Mouse (Mus musculus) T-helper 17 cell (primary cell): ENCODE results near the gene Gm21663.
"Not testable (repeated sequence)": the region's sequence is repeated elsewhere in the genome, so short reads cannot be mapped to it uniquely, and the experiment has no call there.

Experiments
- in situ Hi-C, 2 experiments: fragments of 300-600 bp; cut with MboI, MseI; formaldehyde crosslinking; loops; 1 replicate in 1 of 2; 2 replicates in 1 of 2; pipeline ENCODE4 v1.15.1; 2025; ENCODE audit warnings: high pct_unique_total_duplicates in 2 of 2

Gm21663 gene

GRCm38 (mm10) chr5:25942281-25942680 is at the start of gene Gm21663:
Gene Gm21663 (minus strand): TSS chr5:25942381.
- in situ Hi-C loops: loop anchor here (5.0 kb wide), 2 partner anchors 45 to 175 kb away; partner anchors contain the start of gene Gm21698 (in 2 of the 2)

- in situ Hi-C loops: loop anchor here (5.0 kb wide), 1 partner anchor 46 kb away; the partner anchor contains the start of gene Gm21663 (in 2 of the 2)
Measured at GRCm38 (mm10) chr5:25988550-25988949, 46.4 kb upstream of the Gm21663 start, which contains the start of gene Gm21698. Gene Gm21698 (minus strand): TSS chr5:25988650.

GRCm38 (mm10) chr5:25972563-25972962 is 30.4 kb upstream of the Gm21663 start, which contains the start of gene Gm21680:
Gene Gm21680 (minus strand): TSS chr5:25972663.
- in situ Hi-C loops: loop anchor here (5.0 to 10.0 kb wide), 2 partner anchors 48 to 50 kb away; no protein-coding TSS in a partner anchor

DNA sequence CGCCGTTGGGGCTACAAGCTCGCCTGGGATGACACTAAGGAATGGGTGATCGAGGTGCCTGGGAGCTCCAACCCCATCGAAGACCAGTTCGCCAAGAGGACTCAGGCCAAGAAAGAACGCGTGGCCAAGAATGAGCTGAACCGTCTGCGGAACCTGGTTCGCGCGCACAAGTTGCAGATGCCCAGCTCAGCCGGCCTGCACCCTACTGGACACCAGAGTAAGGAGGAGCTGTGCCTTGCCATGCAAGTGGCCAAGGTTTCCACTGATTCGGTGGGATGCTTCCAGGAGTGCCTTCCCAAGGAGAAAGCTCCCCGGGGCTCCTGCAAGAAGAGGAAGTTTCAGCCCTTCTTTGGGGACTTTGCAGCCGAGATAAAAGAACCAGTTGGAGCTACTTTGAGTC is 14.9 kb upstream of the Gm21663 start:
- in situ Hi-C loops: loop anchor here (5.0 kb wide), 1 partner anchor 50 kb away; no protein-coding TSS in a partner anchor

- in situ Hi-C loops: loop anchor here (5.0 kb wide), 1 partner anchor 51 kb away; no protein-coding TSS in a partner anchor
Measured at GRCm38 (mm10) chr5:25956611-25957010, 14.4 kb upstream of the Gm21663 start.

GRCm38 (mm10) chr5:25954317-25954716 is 12.1 kb upstream of the Gm21663 start, which contains the start of gene Gm21671:
Gene Gm21671 (minus strand): TSS chr5:25954417.
- in situ Hi-C loops: not testable (repeated sequence)

DNA sequence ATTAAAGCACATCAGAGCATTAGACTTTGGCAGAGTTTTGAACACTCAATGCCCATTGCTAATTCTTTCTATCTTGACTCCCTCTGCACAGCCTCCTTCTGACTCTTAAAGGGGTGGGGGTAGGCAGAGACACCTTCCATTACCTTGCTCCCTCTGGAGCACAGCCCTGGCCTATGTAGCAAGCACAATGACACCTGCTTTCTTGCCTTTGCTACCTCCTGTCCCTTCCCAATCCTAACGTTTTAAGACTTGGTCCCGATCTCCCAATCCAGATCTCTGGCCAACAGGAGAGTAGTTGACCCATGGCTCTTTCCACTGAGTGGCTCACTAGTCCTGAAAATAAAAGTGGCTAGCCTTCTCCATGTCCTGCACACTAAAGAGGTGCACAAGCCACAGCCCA is 3.2 kb upstream of the Gm21663 start:
- in situ Hi-C loops: loop anchor here (5.0 kb wide), 2 partner anchors 82 to 87 kb away; no protein-coding TSS in a partner anchor

DNA sequence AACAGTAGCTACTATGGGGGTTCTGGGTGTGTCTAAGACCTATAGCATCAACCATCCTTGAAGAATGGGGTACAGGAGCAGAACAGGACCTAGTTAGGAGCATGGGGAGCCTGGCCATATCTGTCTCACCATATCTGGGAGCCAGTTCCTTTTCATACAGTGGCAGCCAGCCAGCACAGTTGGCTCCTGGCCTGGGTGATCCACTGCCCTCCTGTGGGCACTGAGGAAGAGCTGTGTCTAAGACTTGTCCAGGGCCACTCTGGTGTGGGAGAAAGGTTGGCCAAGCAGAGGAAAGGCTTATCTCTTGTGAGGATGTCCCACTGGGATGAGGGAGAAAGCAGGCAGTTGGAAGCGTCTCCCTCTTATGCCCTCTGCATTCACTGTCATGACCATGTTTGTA is 50.9 kb downstream of the Gm21663 start:
- in situ Hi-C loops: no loop called here

- in situ Hi-C loops: no loop called here
Measured at GRCm38 (mm10) chr5:25889746-25890382, 52.3 kb downstream of the Gm21663 start.

DNA sequence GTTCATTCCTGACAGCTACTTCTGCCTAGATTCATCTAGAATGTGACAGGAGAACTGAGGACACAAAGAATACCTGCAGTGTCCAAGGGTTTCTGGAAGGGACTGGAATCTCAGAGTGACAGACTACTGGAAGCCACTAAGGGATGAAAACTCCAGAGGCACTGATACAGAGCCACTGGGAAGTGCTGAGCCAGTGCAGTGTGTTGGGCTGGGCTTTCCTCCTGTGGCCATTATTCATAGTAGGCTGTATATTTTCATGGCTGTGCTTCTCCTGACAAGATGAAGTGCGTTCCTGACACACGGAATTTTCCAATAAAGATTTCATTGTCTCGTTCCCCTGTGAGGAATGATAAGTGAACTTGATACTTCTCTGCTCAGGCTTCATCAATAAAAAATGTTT is 55.5 kb downstream of the Gm21663 start:
- in situ Hi-C loops: no loop called here
